In genomic region chr13:12824500-12825176, GRCm38 (mm10) we compare ENCODE assay signal across 23 mouse cellular contexts. TPM values are rescaled to one million over a fixed set of nuclear protein-coding genes. Genes with fewer than 3 reads are reported as not detected.
DNase-seq lines count a peak whose midpoint lies in the region; ATAC-seq and TF ChIP-seq lines count a peak whose summit lies in the region.
"Not testable (repeated sequence)": the region's sequence is repeated elsewhere in the genome, so short reads cannot be mapped to it uniquely, and the experiment has no call there.
"Had no signal": no experiment of that assay in that cellular context is flagged by ENCODE, and none has a peak within 500 bp of the region (broad histone marks: within the 10 kb centered on the region; RNA-seq: fewer than 3 reads in every experiment).

No protein-coding gene starts in this region.

- H3K4me2 ChIP-seq in forebrain, embryonic 11.5 days (ENCODE audit: low read depth, low read length, severe bottlenecking); heart, embryonic 14.5 days (ENCODE audit: low read length); hindbrain, postnatal 0 days (ENCODE audit: low read depth, low read length); kidney, postnatal 0 days (ENCODE audit: low read length); liver, embryonic 13.5 days; neural tube, embryonic 12.5 days (replicated peaks): not testable (repeated sequence)

- not testable (repeated sequence) for H3K4me3 ChIP-seq in forebrain, embryonic 11.5 days (ENCODE audit: low read depth, low read length); heart, embryonic 14.5 days (ENCODE audit: control insufficient read depth in 1 of 2, insufficient read depth in 1 of 2, low read depth in 1 of 2, low read length in 2 of 2); hindbrain, postnatal 0 days (ENCODE audit: low read length); kidney, postnatal 0 days (replicated peaks; ENCODE audit: low read depth, low read length); liver, embryonic 13.5 days (replicated peaks); neural tube, embryonic 12.5 days

- TF ChIP-seq CTCF in hindbrain, postnatal 0 days (IDR thresholded peaks at IDR 0.05; ENCODE audit: low read depth); kidney, postnatal 0 days (IDR thresholded peaks at IDR 0.05; ENCODE audit: low read depth): not testable (repeated sequence)

- not testable (repeated sequence) for H3K27me3 ChIP-seq in forebrain, embryonic 11.5 days (ENCODE audit: control insufficient read depth, insufficient read depth, low read length); heart, embryonic 14.5 days (ENCODE audit: control insufficient read depth, insufficient read depth, low read length); hindbrain, postnatal 0 days (ENCODE audit: insufficient read depth, low read length); kidney, postnatal 0 days (ENCODE audit: insufficient read depth, low read length); liver, embryonic 13.5 days; neural tube, embryonic 12.5 days (replicated peaks)

- not testable (repeated sequence) for H3K9ac ChIP-seq in forebrain, embryonic 11.5 days (ENCODE audit: low read length); heart, embryonic 14.5 days (ENCODE audit: low read length); hindbrain, postnatal 0 days (replicated peaks; ENCODE audit: low read length); kidney, postnatal 0 days (ENCODE audit: low read depth, low read length); liver, embryonic 13.5 days; neural tube, embryonic 12.5 days

- not testable (repeated sequence) for H3K36me3 ChIP-seq in forebrain, embryonic 11.5 days (ENCODE audit: control insufficient read depth, insufficient read depth, low read length); heart, embryonic 14.5 days (ENCODE audit: control insufficient read depth, insufficient read depth, low read length); hindbrain, postnatal 0 days (ENCODE audit: insufficient read depth, low read length); kidney, postnatal 0 days (ENCODE audit: insufficient read depth, low read length); liver, embryonic 13.5 days; neural tube, embryonic 12.5 days

- WGBS in forebrain, embryonic 11.5 days, result 68% methylated on average over 4 of the region's 4 CpGs
- 59% methylated on average over 4 of the region's 4 CpGs for WGBS in heart, embryonic 14.5 days
- WGBS in hindbrain, postnatal 0 days, result 67% methylated on average over 4 of the region's 4 CpGs
- WGBS in kidney, postnatal 0 days, result 70% methylated on average over 4 of the region's 4 CpGs
- 43% methylated on average over 4 of the region's 4 CpGs for WGBS in liver, embryonic 13.5 days (ENCODE audit: insufficient replicate concordance)
- 71% methylated on average over 4 of the region's 4 CpGs for WGBS in neural tube, embryonic 12.5 days

- ATAC-seq in common myeloid progenitor, adult 5-6 weeks (replicated peaks; ENCODE audit: low read depth, poor library complexity, severe bottlenecking), result peak; percentile 39; the same call in 1 of the 2 replicates
- peak; percentile 51 for ATAC-seq in forebrain, embryonic 11.5 days (replicated peaks; ENCODE audit: low FRiP score)
- peak; percentile 9 for ATAC-seq in heart, embryonic 14.5 days (ENCODE audit: insufficient number of reproducible peaks, insufficient read depth, low FRiP score, low read depth)
- ATAC-seq in hindbrain, postnatal 0 days, result peak; percentile 64
- peak; percentile 59 for ATAC-seq in kidney, postnatal 0 days (replicated peaks; ENCODE audit: low FRiP score, low read depth)
- ATAC-seq in liver, embryonic 13.5 days (ENCODE audit: low read depth), result 0 out of 2 replicates have a peak, but pooled peaks have one; percentile 39
- ATAC-seq in megakaryocyte-erythroid progenitor cell, adult 5-6 weeks (replicated peaks; ENCODE audit: low FRiP score, low TSS enrichment, poor library complexity, severe bottlenecking), result 0 out of 2 replicates have a peak, but pooled peaks have one; percentile 30
- 0 out of 2 replicates have a peak, but pooled peaks have one; percentile 56 for ATAC-seq in neural tube, embryonic 12.5 days (ENCODE audit: low FRiP score, low read depth)

- peaks cover 13% of the 10 kb centered on the region for H3K9me3 ChIP-seq in forebrain, embryonic 11.5 days (ENCODE audit: control insufficient read depth, low read length)
- peaks cover 32% of the 10 kb centered on the region for H3K9me3 ChIP-seq in heart, embryonic 14.5 days (ENCODE audit: control insufficient read depth, low read length)
- H3K9me3 ChIP-seq in hindbrain, postnatal 0 days (ENCODE audit: low read length), result peaks cover 17% of the 10 kb centered on the region
- H3K9me3 ChIP-seq in kidney, postnatal 0 days (replicated peaks; ENCODE audit: low read length), result peaks cover 16% of the 10 kb centered on the region
- peaks cover 17% of the 10 kb centered on the region for H3K9me3 ChIP-seq in liver, embryonic 13.5 days (replicated peaks)
- peaks cover 34% of the 10 kb centered on the region for H3K9me3 ChIP-seq in neural tube, embryonic 12.5 days

- DNase-seq in forebrain, embryonic 11.5 days (ENCODE audit: low spot score); hindbrain, postnatal 0 days (ENCODE audit: low spot score); kidney, postnatal 0 days (ENCODE audit: low spot score); liver, embryonic 13.5 days: not testable (repeated sequence)

- H3K4me1 ChIP-seq in forebrain, embryonic 11.5 days (replicated peaks; ENCODE audit: control insufficient read depth, insufficient read depth, low read length); heart, embryonic 14.5 days (ENCODE audit: control insufficient read depth in 2 of 2, insufficient read depth in 2 of 2, low read length in 2 of 2); hindbrain, postnatal 0 days (ENCODE audit: insufficient read depth, low read length); kidney, postnatal 0 days (replicated peaks; ENCODE audit: insufficient read depth, low read length); liver, embryonic 13.5 days (replicated peaks); neural tube, embryonic 12.5 days: not testable (repeated sequence)

- H3K27ac ChIP-seq in forebrain, embryonic 11.5 days (ENCODE audit: low read depth, low read length); heart, embryonic 14.5 days (replicated peaks in 1 of 2; ENCODE audit: control insufficient read depth in 1 of 2, insufficient read depth in 1 of 2, low read depth in 2 of 2, low read length in 2 of 2); hindbrain, postnatal 0 days; kidney, postnatal 0 days; liver, embryonic 13.5 days; neural tube, embryonic 12.5 days: not testable (repeated sequence)

RNA-seq across cellular contexts. Expression of gene Prl2c3, which starts 24.8 kb away (rescaled TPM):
- not detected in 2 replicates for total RNA-seq in common myeloid progenitor, adult 5-6 weeks (2017)
- polyA plus RNA-seq in forebrain, embryonic 11.5 days (2014; fragmentation: Nextera tagmentation; extraction: Ambion mirVana), result 0.44 TPM in 1 of 2 replicates, not detected in the other
- 1.2 TPM in 1 of 2 replicates, not detected in the other for polyA plus RNA-seq in heart, embryonic 14.5 days (2014; fragmentation: Nextera tagmentation; extraction: Ambion mirVana)
- total RNA-seq in hindbrain, postnatal 0 days (2014; rRNA removed), result not detected in 2 replicates
- polyA plus RNA-seq in hindbrain, postnatal 0 days (2015; fragmentation: Nextera tagmentation; extraction: Ambion mirVana), result not detected in 2 replicates
- polyA plus RNA-seq in kidney, postnatal 0 days (2015; fragmentation: Nextera tagmentation; extraction: Ambion mirVana), result not detected in 2 replicates
- polyA plus RNA-seq in liver, embryonic 13.5 days (2015; fragmentation: Nextera tagmentation; extraction: Ambion mirVana), result not detected in 2 replicates
- total RNA-seq in megakaryocyte-erythroid progenitor cell, adult 5-6 weeks (2014; fragmentation: Nextera tagmentation), result not detected in 2 replicates
- not detected in 2 replicates for total RNA-seq in megakaryocyte-erythroid progenitor cell, adult 5-6 weeks (2017)
- polyA plus RNA-seq in neural tube, embryonic 12.5 days (2016; fragmentation: Nextera tagmentation; extraction: Ambion mirVana), result not detected in 2 replicates
- total RNA-seq: adrenal gland, postnatal 10 days; gastrocnemius, adult 8-10 months; heart, adult 18-20 months; heart, postnatal 10 days; left cerebral cortex, adult 2 months; left cerebral cortex, postnatal 4 days had no signal
- polyA plus RNA-seq: activated CD4-positive, CD25-positive, alpha-beta regulatory T cell, adult 4 months; CD4-positive, CD25-positive, alpha-beta regulatory T cell, adult 4 months; cortical plate, adult 2 months; forebrain, embryonic 13.5 days; hindbrain, embryonic 16.5 days; kidney, adult 2 months; lung, adult 2 months; midbrain, embryonic 15.5 days; spleen, adult 2 months had no signal

Comparison
In these comparisons a context has a peak if more than half of its experiments do, and no peak if none do; other contexts are left out.
1. ATAC-seq: peak in every context shown above with its lines; median percentile 64 in hindbrain, postnatal 0 days; 59 in kidney, postnatal 0 days; 56 in neural tube, embryonic 12.5 days; 51 in forebrain, embryonic 11.5 days; 39 in common myeloid progenitor, adult 5-6 weeks; 39 in liver, embryonic 13.5 days; 30 in megakaryocyte-erythroid progenitor cell, adult 5-6 weeks; 9 in heart, embryonic 14.5 days.